Mouse (Mus musculus): ENCODE results near the gene Bax. TPM values are rescaled to one million over a fixed set of nuclear protein-coding genes. Genes with fewer than 3 reads are reported as not detected.
A peak's percentile ranks its signal among the peaks of the same experiment; 100 is the strongest.

The Bax gene
- total and polyA plus RNA-seq, 3 experiments: 105 to 778 (median 205) TPM

DNA sequence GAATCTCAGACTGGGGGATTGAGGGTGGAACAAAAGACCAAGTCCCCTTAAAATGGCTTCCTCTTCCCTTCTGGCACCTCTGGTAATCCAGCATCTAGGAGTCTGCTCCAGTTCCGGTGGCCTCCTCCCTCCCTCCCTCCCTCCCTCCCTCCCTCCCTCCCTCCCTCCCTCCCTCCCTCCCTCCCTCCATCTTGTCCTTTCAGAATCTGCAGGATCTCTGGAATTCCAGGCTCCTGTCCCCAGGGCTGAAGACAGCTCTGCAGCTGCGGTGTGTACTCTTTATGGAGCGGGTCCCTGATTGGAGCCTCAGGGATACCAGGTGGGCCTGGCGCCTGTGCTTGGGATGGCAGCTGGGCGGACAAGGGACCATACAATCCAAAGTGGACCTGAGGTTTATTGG, 5.4 kb downstream of the Bax start:
- TF ChIP-seq POLR2AphosphoS5 (IDR thresholded peaks at IDR 0.05; ENCODE audit: borderline replicate concordance, low read depth, low read length) (no peak), GABPA (IDR thresholded peaks at IDR 0.05; ENCODE audit: low read depth, low read length) (no peak), USF1 (IDR thresholded peaks at IDR 0.05; ENCODE audit: low read depth, low read length) (no peak), ZNF384 (IDR thresholded peaks at IDR 0.05; ENCODE audit: low read depth, low read length) (no peak), CTCF (IDR thresholded peaks at IDR 0.05 in 2 of 3, conservative IDR thresholded peaks at IDR 0.05 in 1 of 3; ENCODE audit: control insufficient read depth in 1 of 3, insufficient read depth in 1 of 3, low read depth in 2 of 3, low read length in 3 of 3, poor library complexity in 1 of 3, severe bottlenecking in 1 of 3) (no peak), JUND (IDR thresholded peaks at IDR 0.05; ENCODE audit: low read depth, low read length) (no peak), CHD1 (IDR thresholded peaks at IDR 0.05; ENCODE audit: low read depth, low read length) (no peak), ZMIZ1 (IDR thresholded peaks at IDR 0.05; ENCODE audit: low read depth, low read length) (no peak), MAFK (IDR thresholded peaks at IDR 0.05; ENCODE audit: borderline replicate concordance, low read depth, low read length) (no peak), USF2 (IDR thresholded peaks at IDR 0.05; ENCODE audit: borderline replicate concordance in 1 of 2, insufficient read depth in 1 of 2, low read depth in 1 of 2, low read length in 2 of 2) (no peak), TBP (IDR thresholded peaks at IDR 0.05; ENCODE audit: low read depth, low read length) (no peak), ETS1 (IDR thresholded peaks at IDR 0.05; ENCODE audit: low read depth, low read length) (no peak), NELFE (IDR thresholded peaks at IDR 0.05; ENCODE audit: low read depth, low read length) (no peak), HCFC1 (IDR thresholded peaks at IDR 0.05; ENCODE audit: low read depth, low read length) (no peak)
- DNase-seq (ENCODE audit: low read depth, low spot score): no peak
- Histone ChIP-seq H3K9me3 (replicated peaks; ENCODE audit: insufficient read depth, low read length) (no peaks in the 10 kb centered on the region), H3K9ac (ENCODE audit: control insufficient read depth, low read depth, low read length, poor library complexity, severe bottlenecking) (peak overlapping the region; percentile 76), H3K4me1 (ENCODE audit: control insufficient read depth in 1 of 2, insufficient read depth in 2 of 2, low read length in 2 of 2) (peaks cover 7 to 33% of the 10 kb centered on the region in 2 experiments; a peak in 3 of 4 replicates), H3K79me2 (ENCODE audit: control insufficient read depth, insufficient read depth, low read length, poor library complexity) (peaks cover 38% of the 10 kb centered on the region), H3K27ac (ENCODE audit: control insufficient read depth, low read depth, low read length) (peak overlapping the region; percentile 96), H3K4me3 (ENCODE audit: control insufficient read depth in 1 of 2, insufficient read depth in 1 of 2, low read depth in 2 of 2, low read length in 2 of 2) (no peak overlapping the region; a peak in 1 of 4 replicates), H3K27me3 (ENCODE audit: control insufficient read depth in 1 of 2, insufficient read depth in 2 of 2, low read length in 2 of 2) (no peaks in the 10 kb centered on the region), H3K36me3 (ENCODE audit: control insufficient read depth in 1 of 2, insufficient read depth in 2 of 2, low read length in 2 of 2) (peaks cover 7 to 27% of the 10 kb centered on the region in 2 experiments)

GRCm38 (mm10) chr7:45460860-45461314, 5.8 kb downstream of the Bax start:
- Histone ChIP-seq H3K9ac (ENCODE audit: control insufficient read depth, low read depth, low read length, poor library complexity, severe bottlenecking) (peak overlapping the region; percentile 76), H3K4me3 (ENCODE audit: control insufficient read depth in 1 of 2, insufficient read depth in 1 of 2, low read depth in 2 of 2, low read length in 2 of 2) (peak overlapping the region in 1 of 2 experiments; percentile 5; a peak in 1 of 4 replicates), H3K9me3 (replicated peaks; ENCODE audit: insufficient read depth, low read length) (no peaks in the 10 kb centered on the region), H3K27me3 (ENCODE audit: control insufficient read depth in 1 of 2, insufficient read depth in 2 of 2, low read length in 2 of 2) (no peaks in the 10 kb centered on the region), H3K27ac (ENCODE audit: control insufficient read depth, low read depth, low read length) (peak overlapping the region; percentile 96), H3K36me3 (ENCODE audit: control insufficient read depth in 1 of 2, insufficient read depth in 2 of 2, low read length in 2 of 2) (peaks cover 7 to 25% of the 10 kb centered on the region in 2 experiments), H3K79me2 (ENCODE audit: control insufficient read depth, insufficient read depth, low read length, poor library complexity) (peaks cover 34% of the 10 kb centered on the region), H3K4me1 (ENCODE audit: control insufficient read depth in 1 of 2, insufficient read depth in 2 of 2, low read length in 2 of 2) (peaks cover 7 to 30% of the 10 kb centered on the region in 2 experiments; a peak in 3 of 4 replicates)
- DNase-seq (ENCODE audit: low read depth, low spot score): peak; percentile 89
- TF ChIP-seq CHD1 (IDR thresholded peaks at IDR 0.05; ENCODE audit: low read depth, low read length) (peak; percentile 36), E2F4 (IDR thresholded peaks at IDR 0.05; ENCODE audit: borderline replicate concordance, low read depth, low read length) (no peak), MAX (IDR thresholded peaks at IDR 0.05; ENCODE audit: low read length) (peak; percentile 61; the same call in 1 of the 2 replicates), UBTF (IDR thresholded peaks at IDR 0.05; ENCODE audit: borderline replicate concordance, insufficient read depth, low read depth, low read length) (no peak), SMC3 (IDR thresholded peaks at IDR 0.05; ENCODE audit: low read depth, low read length) (no peak), ELF1 (IDR thresholded peaks at IDR 0.05; ENCODE audit: low read depth, low read length) (peak; percentile 28; the same call in 1 of the 2 replicates), EP300 (IDR thresholded peaks at IDR 0.05; ENCODE audit: low read depth in 1 of 2, low read length in 2 of 2) (peak; percentile 28 to 73; a peak in 3 of 4 replicates), USF1 (IDR thresholded peaks at IDR 0.05; ENCODE audit: low read depth, low read length) (no peak), POLR2A (IDR thresholded peaks at IDR 0.05; ENCODE audit: control insufficient read depth in 1 of 2, insufficient read depth in 1 of 2, low read depth in 1 of 2, low read length in 2 of 2, poor library complexity in 1 of 2) (peak; percentile 5 to 65; a peak in 2 of 4 replicates), NELFE (IDR thresholded peaks at IDR 0.05; ENCODE audit: low read depth, low read length) (peak; percentile 44; the same call in 1 of the 2 replicates), ZMIZ1 (IDR thresholded peaks at IDR 0.05; ENCODE audit: low read depth, low read length) (0 out of 2 replicates have a peak, but pooled peaks have one; percentile 26), MYC (IDR thresholded peaks at IDR 0.05; ENCODE audit: low read depth, low read length) (0 out of 2 replicates have a peak, but pooled peaks have one; percentile 55), MAFK (IDR thresholded peaks at IDR 0.05; ENCODE audit: borderline replicate concordance, low read depth, low read length) (peak; percentile 97), POLR2AphosphoS2 (IDR thresholded peaks at IDR 0.05; ENCODE audit: low read length) (no peak), ZNF384 (IDR thresholded peaks at IDR 0.05; ENCODE audit: low read depth, low read length) (no peak), ZKSCAN1 (IDR thresholded peaks at IDR 0.05; ENCODE audit: low read depth, low read length) (no peak), TAL1 (IDR thresholded peaks at IDR 0.05; ENCODE audit: low read length) (no peak), ZC3H11A (IDR thresholded peaks at IDR 0.05; ENCODE audit: low read depth, low read length) (no peak), MXI1 (IDR thresholded peaks at IDR 0.05; ENCODE audit: low read depth, low read length) (peak; percentile 65), TBP (IDR thresholded peaks at IDR 0.05; ENCODE audit: low read depth, low read length) (peak; percentile 90), GABPA (IDR thresholded peaks at IDR 0.05; ENCODE audit: low read depth, low read length) (peak; percentile 100), CHD2 (IDR thresholded peaks at IDR 0.05; ENCODE audit: low read length) (no peak), TCF12 (IDR thresholded peaks at IDR 0.05; ENCODE audit: low read depth, low read length) (peak; percentile 53), SIN3A (IDR thresholded peaks at IDR 0.05; ENCODE audit: low read length) (peak; percentile 80)
